Mouse (Mus musculus) MEL (cell line): Measurements from ENCODE around the gene Zdhhc8.

Experiments
- CTCF ChIP-seq, 3 experiments: IDR thresholded peaks in 2 of 3; conservative IDR thresholded peaks in 1 of 3; 2 replicates each; pipeline ENCODE4 v1.5.1; 2011 to 2012; ENCODE audit warnings: low read length in 3 of 3, low read depth in 2 of 3, mild to moderate bottlenecking in 2 of 3, improper control_type of control experiment in 1 of 3, inconsistent platforms in 1 of 3, mixed read lengths in 1 of 3, moderate library complexity in 1 of 3; ENCODE audit not compliant: control insufficient read depth in 1 of 3, insufficient read depth in 1 of 3, poor library complexity in 1 of 3, severe bottlenecking in 1 of 3
- HCFC1 ChIP-seq: IDR thresholded peaks from 2 replicates; pipeline ENCODE4 v1.6.1; 2012; ENCODE audit warnings: low read depth, mild to moderate bottlenecking, inconsistent platforms, low read length, improper control_type of control experiment, moderate library complexity
- MAFK ChIP-seq: IDR thresholded peaks from 2 replicates; pipeline ENCODE4 v1.6.1; 2011; ENCODE audit warnings: low read depth, mild to moderate bottlenecking, low read length, improper control_type of control experiment, borderline replicate concordance

DNA sequence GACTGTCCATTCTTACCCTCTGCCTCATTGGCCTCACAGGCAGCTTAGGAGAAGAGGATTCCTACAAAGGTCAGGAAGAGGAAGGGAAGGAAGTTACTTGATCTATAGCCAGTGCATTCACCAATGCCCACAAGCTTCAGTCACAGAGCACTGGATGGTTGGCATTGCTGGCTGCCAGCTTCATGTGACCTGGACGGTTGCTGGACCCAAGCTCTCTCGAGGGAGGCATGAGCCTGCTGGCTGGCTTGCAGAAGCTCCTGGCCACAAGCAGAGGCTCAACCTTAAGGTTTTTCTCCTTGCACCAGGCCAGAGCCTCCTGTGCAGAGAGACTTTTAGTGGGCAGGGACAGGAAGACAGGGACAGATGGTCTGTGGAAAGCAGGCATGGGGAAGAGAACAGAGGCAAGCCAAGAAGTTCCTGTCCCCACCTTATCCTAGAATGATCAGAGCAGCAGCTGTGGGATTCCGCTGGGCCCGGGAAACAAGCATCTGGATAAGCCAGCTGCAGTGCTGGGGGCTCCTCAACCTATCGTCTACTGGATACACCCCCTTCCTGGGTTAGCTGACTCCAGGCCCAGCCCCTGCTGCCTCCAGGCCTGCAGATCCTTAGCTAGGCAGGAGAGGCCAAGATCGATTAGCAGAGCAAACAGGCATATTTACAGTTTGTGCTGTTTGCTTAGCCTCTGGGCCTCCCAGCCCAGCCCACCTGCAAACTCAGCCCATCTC is 59.0 kb downstream of the Zdhhc8 start:
- TF ChIP-seq HCFC1 (no peak), CTCF (IDR thresholded peaks at IDR 0.05 in 2 of 3, conservative IDR thresholded peaks at IDR 0.05 in 1 of 3; ENCODE audit: control insufficient read depth in 1 of 3, insufficient read depth in 1 of 3, low read depth in 2 of 3, low read length in 3 of 3, poor library complexity in 1 of 3, severe bottlenecking in 1 of 3) (no peak), MAFK (no peak)
